Mouse (Mus musculus) hindbrain, embryonic 14.5 days (tissue): Measurements from ENCODE around the gene Epb41l2. TPM values are rescaled to one million over a fixed set of nuclear protein-coding genes. Genes with fewer than 3 reads are reported as not detected.
A peak's percentile ranks its signal among the peaks of the same experiment; 100 is the strongest.

ENCODE experiments used
- ATAC-seq: fragments of 200-750 bp; cut with Nextera tagmentation; 2 replicates; pipeline ENCODE4 v1.8.0; 2017; ENCODE audit warnings: moderate number of reproducible peaks, mild to moderate bottlenecking, moderate TSS enrichment, moderate library complexity; ENCODE audit not compliant: low FRiP score
- DNase-seq: peaks from one replicate; pipeline ENCODE4 v3.0.0-alpha.2; 2015; ENCODE audit warnings: low spot score
- H3K27ac ChIP-seq: fragments of 300-500 bp; sonication (generic); 2 replicates; pipeline ENCODE4 v1.5.1; 2014; ENCODE audit warnings: mild to moderate bottlenecking, moderate library complexity
- H3K27me3 ChIP-seq: fragments of 300-500 bp; sonication (generic); 2 replicates; pipeline ENCODE4 v1.6.1; 2014; ENCODE audit warnings: mild to moderate bottlenecking, low read length, mixed read lengths; ENCODE audit not compliant: control insufficient read depth, insufficient read depth
- H3K36me3 ChIP-seq: fragments of 300-500 bp; sonication (generic); replicated peaks from 2 replicates; pipeline ENCODE4 v1.6.1; 2014; ENCODE audit not compliant: control insufficient read depth, insufficient read depth
- H3K4me1 ChIP-seq: fragments of 300-500 bp; sonication (generic); replicated peaks from 2 replicates; pipeline ENCODE4 v1.6.1; 2014; ENCODE audit warnings: antibody characterized with exemption, low read length, mixed read lengths; ENCODE audit not compliant: control insufficient read depth, insufficient read depth
- H3K4me2 ChIP-seq: fragments of 300-500 bp; sonication (generic); replicated peaks from 2 replicates; pipeline ENCODE4 v1.6.1; 2014; ENCODE audit warnings: mild to moderate bottlenecking, moderate library complexity
- H3K4me3 ChIP-seq: fragments of 300-500 bp; sonication (generic); replicated peaks from 2 replicates; pipeline ENCODE4 v1.5.1; 2014; ENCODE audit warnings: mild to moderate bottlenecking, low read length
- H3K9ac ChIP-seq: fragments of 300-500 bp; sonication (generic); 2 replicates; pipeline ENCODE4 v1.6.1; 2014
- H3K9me3 ChIP-seq: fragments of 300-500 bp; sonication (generic); 2 replicates; pipeline ENCODE4 v1.6.1; 2016; ENCODE audit warnings: low read length; ENCODE audit not compliant: control insufficient read depth
- WGBS: fragments of 180-500 bp; shearing (Covaris S2); extraction: QIAGEN DNeasy Blood & Tissue Kit; methylation state at CpG from one replicate; pipeline ENCODE4 v1.1.7; 2014; 5-methylcytosine and 5-hydroxymethylcytosine counted together
- polyA plus RNA-seq: library from polyadenylated mRNA; unstranded; fragments of >200 nt; fragmentation: Nextera tagmentation; extraction: Ambion mirVana; gene quantifications from 2 replicates; pipeline ENCODE4 v1.2.1, GENCODE M21; 2014

Epb41l2 gene
- polyA plus RNA-seq, 1 experiment from 2014 or later = 31.0 TPM

- Histone ChIP-seq H3K4me1 (no peaks in the 10 kb centered on the region), H3K9me3 (no peaks in the 10 kb centered on the region), H3K4me2 (no peak overlapping the region), H3K27ac (no peak overlapping the region), H3K4me3 (no peak overlapping the region), H3K36me3 (no peaks in the 10 kb centered on the region), H3K27me3 (no peaks in the 10 kb centered on the region), H3K9ac (no peak overlapping the region)
- 41% methylated on average over 4 of the region's 4 CpGs for WGBS
- DNase-seq = peak; percentile 64
- ATAC-seq = no peak
Measured at GRCm38 (mm10) chr10:25325690-25326089, 33.9 kb upstream of the Epb41l2 start.

GRCm38 (mm10) chr10:25327511-25327910 lies 32.1 kb upstream of the Epb41l2 start:
- ATAC-seq = no peak
- no peak overlapping the region for H3K27ac ChIP-seq
- 83% methylated on average over 6 of the region's 6 CpGs for WGBS
- no peaks in the 10 kb centered on the region for H3K27me3 ChIP-seq
- no peaks in the 10 kb centered on the region for H3K4me1 ChIP-seq
- no peak overlapping the region for H3K4me2 ChIP-seq
- H3K36me3 ChIP-seq = no peaks in the 10 kb centered on the region
- DNase-seq = no peak
- H3K4me3 ChIP-seq = no peak overlapping the region
- no peak overlapping the region for H3K9ac ChIP-seq
- no peaks in the 10 kb centered on the region for H3K9me3 ChIP-seq

- Histone ChIP-seq H3K4me3 (no peak overlapping the region), H3K36me3 (no peaks in the 10 kb centered on the region), H3K4me2 (no peak overlapping the region), H3K27ac (no peak overlapping the region), H3K9me3 (no peaks in the 10 kb centered on the region), H3K4me1 (no peaks in the 10 kb centered on the region), H3K9ac (no peak overlapping the region), H3K27me3 (no peaks in the 10 kb centered on the region)
- ATAC-seq = no peak
- 87% methylated on average over 7 of the region's 7 CpGs for WGBS
- no peak for DNase-seq
Measured at GRCm38 (mm10) chr10:25330094-25330493, 29.5 kb upstream of the Epb41l2 start.

- no peak overlapping the region for H3K4me3 ChIP-seq
- no peaks in the 10 kb centered on the region for H3K36me3 ChIP-seq
- no peak overlapping the region for H3K4me2 ChIP-seq
- no peak overlapping the region for H3K9ac ChIP-seq
- no peaks in the 10 kb centered on the region for H3K9me3 ChIP-seq
- no peak for DNase-seq
- 54% methylated on average over 9 of the region's 9 CpGs for WGBS
- no peaks in the 10 kb centered on the region for H3K4me1 ChIP-seq
- no peaks in the 10 kb centered on the region for H3K27me3 ChIP-seq
- H3K27ac ChIP-seq = no peak overlapping the region
- no peak for ATAC-seq
Measured at GRCm38 (mm10) chr10:25331321-25332049, 28.1 kb upstream of the Epb41l2 start.

GRCm38 (mm10) chr10:25333390-25334079 lies 26.1 kb upstream of the Epb41l2 start:
- no peaks in the 10 kb centered on the region for H3K9me3 ChIP-seq
- H3K4me2 ChIP-seq = no peak overlapping the region
- DNase-seq (no peak), ATAC-seq (no peak)
- no peaks in the 10 kb centered on the region for H3K4me1 ChIP-seq
- no peak overlapping the region for H3K9ac ChIP-seq
- no peak overlapping the region for H3K4me3 ChIP-seq
- no peak overlapping the region for H3K27ac ChIP-seq
- WGBS = 84% methylated on average over 4 of the region's 4 CpGs
- no peaks in the 10 kb centered on the region for H3K27me3 ChIP-seq
- no peaks in the 10 kb centered on the region for H3K36me3 ChIP-seq

- Histone ChIP-seq H3K4me3 (no peak overlapping the region), H3K27ac (no peak overlapping the region), H3K4me2 (no peak overlapping the region), H3K36me3 (no peaks in the 10 kb centered on the region), H3K4me1 (no peaks in the 10 kb centered on the region), H3K9ac (no peak overlapping the region), H3K27me3 (no peaks in the 10 kb centered on the region), H3K9me3 (peaks cover 9% of the 10 kb centered on the region; the same call in 1 of the 2 replicates)
- ATAC-seq (no peak), DNase-seq (no peak)
- WGBS = 98% methylated on average over 5 of the region's 5 CpGs
Measured at GRCm38 (mm10) chr10:25340675-25341074, 18.9 kb upstream of the Epb41l2 start.

- no peaks in the 10 kb centered on the region for H3K27me3 ChIP-seq
- H3K4me3 ChIP-seq = no peak overlapping the region
Measured at GRCm38 (mm10) chr10:25342801-25343200, 16.8 kb upstream of the Epb41l2 start.

GRCm38 (mm10) chr10:25353941-25354340 lies 5.7 kb upstream of the Epb41l2 start:
- H3K4me3 ChIP-seq = no peak overlapping the region
- 96% methylated on average over 3 of the region's 3 CpGs for WGBS
- ATAC-seq = no peak

More at GRCm38 (mm10) chr10:25342801-25343200, 16.8 kb upstream of the Epb41l2 start:
- ATAC-seq (no peak), DNase-seq (no peak)
- H3K36me3 ChIP-seq = no peaks in the 10 kb centered on the region
- no peak overlapping the region for H3K4me2 ChIP-seq
- no peaks in the 10 kb centered on the region for H3K4me1 ChIP-seq
- H3K9me3 ChIP-seq = peaks cover 9% of the 10 kb centered on the region; the same call in 1 of the 2 replicates
- H3K9ac ChIP-seq = no peak overlapping the region
- no peak overlapping the region for H3K27ac ChIP-seq

GRCm38 (mm10) chr10:25354390-25354789 lies 5.2 kb upstream of the Epb41l2 start:
- no peaks in the 10 kb centered on the region for H3K4me1 ChIP-seq
- H3K4me2 ChIP-seq = no peak overlapping the region
- H3K36me3 ChIP-seq = no peaks in the 10 kb centered on the region
- ATAC-seq (no peak), DNase-seq (no peak)
- no peak overlapping the region for H3K4me3 ChIP-seq
- H3K9me3 ChIP-seq = no peaks in the 10 kb centered on the region
- WGBS = 85% methylated on average over 7 of the region's 7 CpGs
- no peak overlapping the region for H3K9ac ChIP-seq
- H3K27me3 ChIP-seq = no peaks in the 10 kb centered on the region
- H3K27ac ChIP-seq = no peak overlapping the region

More at GRCm38 (mm10) chr10:25353941-25354340, 5.7 kb upstream of the Epb41l2 start:
- H3K27ac ChIP-seq = no peak overlapping the region
- H3K4me2 ChIP-seq = no peak overlapping the region
- H3K9me3 ChIP-seq = no peaks in the 10 kb centered on the region
- no peaks in the 10 kb centered on the region for H3K27me3 ChIP-seq
- H3K4me1 ChIP-seq = no peaks in the 10 kb centered on the region
- no peaks in the 10 kb centered on the region for H3K36me3 ChIP-seq
- DNase-seq = no peak
- H3K9ac ChIP-seq = no peak overlapping the region
